In the genomic region with DNA sequence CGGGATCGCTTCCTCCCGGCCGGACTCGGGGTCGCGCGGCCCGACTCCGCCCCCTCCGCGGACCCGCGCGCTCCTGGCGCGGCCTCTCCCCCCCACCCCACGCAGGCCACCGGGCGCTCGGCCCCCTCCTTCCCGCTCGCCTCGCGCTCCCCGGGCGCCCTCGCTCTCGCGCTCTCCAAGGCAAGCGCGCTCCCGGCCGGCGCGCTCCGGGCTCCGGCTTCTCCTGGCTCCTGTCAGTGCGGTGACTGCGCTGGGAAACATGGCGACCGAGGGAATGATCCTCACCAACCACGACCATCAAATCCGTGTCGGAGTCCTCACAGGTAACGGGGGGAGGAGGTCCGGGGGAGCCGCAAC, we compare ENCODE assay signal across 8 mouse cellular contexts. TPM values are rescaled to one million over a fixed set of nuclear protein-coding genes. Genes with fewer than 3 reads are reported as not detected.
DNase-seq lines count a peak whose midpoint lies in the region; ATAC-seq and TF ChIP-seq lines count a peak whose summit lies in the region.

No protein-coding gene starts in this region.

- TF ChIP-seq CTCF in layer of hippocampus, adult 2 months (conservative IDR thresholded peaks at IDR 0.05): no peak
- TF ChIP-seq CTCF in olfactory bulb, adult 2 months (IDR thresholded peaks at IDR 0.05; ENCODE audit: insufficient read depth, low read depth, low read length): no peak

- WGBS in forebrain, embryonic 11.5 days: under 1% methylated on average over 46 of the region's 48 CpGs
- WGBS in olfactory bulb, adult 2 months: under 1% methylated on average over 46 of the region's 48 CpGs

- H3K4me1 ChIP-seq in forebrain, embryonic 11.5 days (replicated peaks; ENCODE audit: control insufficient read depth, insufficient read depth, low read length): no peaks in the 10 kb centered on the region; the same call in 1 of the 2 replicates
- no peaks in the 10 kb centered on the region for H3K4me1 ChIP-seq in olfactory bulb, adult 2 months (ENCODE audit: control insufficient read depth, insufficient read depth, low read length)

- H3K9ac ChIP-seq in forebrain, embryonic 11.5 days (ENCODE audit: low read length): peak overlapping the region; percentile 74

- H3K9me3 ChIP-seq in forebrain, embryonic 11.5 days (ENCODE audit: control insufficient read depth, low read length): no peaks in the 10 kb centered on the region

- peak; percentile 34; the same call in 1 of the 2 replicates for TF ChIP-seq POLR2A in olfactory bulb, adult 2 months (IDR thresholded peaks at IDR 0.05; ENCODE audit: insufficient read depth, low read depth, low read length)

- peak overlapping the region; percentile 75 for H3K4me2 ChIP-seq in forebrain, embryonic 11.5 days (ENCODE audit: low read depth, low read length, severe bottlenecking)

- no peaks in the 10 kb centered on the region for H3K27me3 ChIP-seq in forebrain, embryonic 11.5 days (ENCODE audit: control insufficient read depth, insufficient read depth, low read length)

- peak overlapping the region; percentile 97 for H3K27ac ChIP-seq in forebrain, embryonic 11.5 days (ENCODE audit: low read depth, low read length)
- H3K27ac ChIP-seq in layer of hippocampus, adult 2 months: peak overlapping the region; percentile 99
- H3K27ac ChIP-seq in olfactory bulb, adult 2 months (ENCODE audit: insufficient read depth, low read depth, low read length): peak overlapping the region; percentile 94

- ATAC-seq in forebrain, embryonic 11.5 days (replicated peaks; ENCODE audit: low FRiP score): peak; percentile 89
- no peak for ATAC-seq in granulocyte monocyte progenitor cell, adult 5-6 weeks (replicated peaks; ENCODE audit: poor library complexity, severe bottlenecking)

- peak; percentile 94 for DNase-seq in MN1 (ENCODE audit: low spot score)
- peak; percentile 87 for DNase-seq in brain, embryonic 18.5 days (ENCODE audit: low read depth, low spot score)
- DNase-seq in forebrain, embryonic 11.5 days (ENCODE audit: low spot score): no peak
- DNase-seq in heart, postnatal 25 days (ENCODE audit: low spot score): peak; percentile 75
- DNase-seq in layer of hippocampus, adult 2 months (ENCODE audit: low spot score in 2 of 2): peak; percentile 82 to 87
- DNase-seq in lung, adult 18-20 months: peak; percentile 84 to 89

- no peaks in the 10 kb centered on the region for H3K36me3 ChIP-seq in forebrain, embryonic 11.5 days (ENCODE audit: control insufficient read depth, insufficient read depth, low read length)

- H3K4me3 ChIP-seq in forebrain, embryonic 11.5 days (ENCODE audit: low read depth, low read length): peak overlapping the region; percentile 63
- H3K4me3 ChIP-seq in layer of hippocampus, adult 2 months: peak overlapping the region; percentile 73
- peak overlapping the region; percentile 97 for H3K4me3 ChIP-seq in olfactory bulb, adult 2 months (ENCODE audit: insufficient read depth, low read depth, low read length)

- intact Hi-C loops in heart, postnatal 25 days (cut with DNase I): loop anchor here (5.0 to 10.0 kb wide), 2 partner anchors 521 to 628 kb away; a partner anchor contains a TSS

RNA-seq across cellular contexts. Expression of a gene that starts 0.3 kb away (rescaled TPM):
- polyA plus RNA-seq in forebrain, embryonic 11.5 days (2014; fragmentation: Nextera tagmentation; extraction: Ambion mirVana): 19.1 and 19.5 TPM in 2 replicates
- total RNA-seq in heart, postnatal 25 days (2021): 10 to 100 TPM; 22.4 to 23.9 TPM
- 10 to 100 TPM; 66.2 to 71.3 TPM for total RNA-seq in layer of hippocampus, adult 2 months (2021)
- not detected in 2 replicates for polyA plus RNA-seq in olfactory bulb, adult 2 months (2012; ENCODE audit: insufficient read depth, insufficient read length, low replicate concordance, missing spikeins)
- 13.8 and 25.9 TPM in 2 replicates for total RNA-seq in granulocyte monocyte progenitor cell, adult 5-6 weeks (2014; fragmentation: Nextera tagmentation)
- total RNA-seq in granulocyte monocyte progenitor cell, adult 5-6 weeks (2017): 14.0 and 14.3 TPM in 2 replicates

RNA-seq across cellular contexts. Expression of a gene that starts 32.5 kb away (rescaled TPM):
- not detected in 2 replicates for polyA plus RNA-seq in forebrain, embryonic 11.5 days (2014; fragmentation: Nextera tagmentation; extraction: Ambion mirVana)
- total RNA-seq in heart, postnatal 25 days (2021): not detected
- not detected for total RNA-seq in layer of hippocampus, adult 2 months (2021)
- not detected in 2 replicates for polyA plus RNA-seq in olfactory bulb, adult 2 months (2012; ENCODE audit: insufficient read depth, insufficient read length, low replicate concordance, missing spikeins)
- total RNA-seq in granulocyte monocyte progenitor cell, adult 5-6 weeks (2014; fragmentation: Nextera tagmentation): not detected in 2 replicates
- not detected in 2 replicates for total RNA-seq in granulocyte monocyte progenitor cell, adult 5-6 weeks (2017)
